Mouse (Mus musculus): ENCODE measurements around the gene Mettl21a. TPM values are rescaled to one million over a fixed set of nuclear protein-coding genes. Genes with fewer than 3 reads are reported as not detected.
"Not testable (repeated sequence)": the region's sequence is repeated elsewhere in the genome, so short reads cannot be mapped to it uniquely, and the experiment has no call there.

The Mettl21a gene
- total RNA-seq (2022): 10 to 100 TPM in 1 of 4 experiments, 1 to 10 TPM in 3; 6.5 to 10.0 (median 7.9) TPM

DNA sequence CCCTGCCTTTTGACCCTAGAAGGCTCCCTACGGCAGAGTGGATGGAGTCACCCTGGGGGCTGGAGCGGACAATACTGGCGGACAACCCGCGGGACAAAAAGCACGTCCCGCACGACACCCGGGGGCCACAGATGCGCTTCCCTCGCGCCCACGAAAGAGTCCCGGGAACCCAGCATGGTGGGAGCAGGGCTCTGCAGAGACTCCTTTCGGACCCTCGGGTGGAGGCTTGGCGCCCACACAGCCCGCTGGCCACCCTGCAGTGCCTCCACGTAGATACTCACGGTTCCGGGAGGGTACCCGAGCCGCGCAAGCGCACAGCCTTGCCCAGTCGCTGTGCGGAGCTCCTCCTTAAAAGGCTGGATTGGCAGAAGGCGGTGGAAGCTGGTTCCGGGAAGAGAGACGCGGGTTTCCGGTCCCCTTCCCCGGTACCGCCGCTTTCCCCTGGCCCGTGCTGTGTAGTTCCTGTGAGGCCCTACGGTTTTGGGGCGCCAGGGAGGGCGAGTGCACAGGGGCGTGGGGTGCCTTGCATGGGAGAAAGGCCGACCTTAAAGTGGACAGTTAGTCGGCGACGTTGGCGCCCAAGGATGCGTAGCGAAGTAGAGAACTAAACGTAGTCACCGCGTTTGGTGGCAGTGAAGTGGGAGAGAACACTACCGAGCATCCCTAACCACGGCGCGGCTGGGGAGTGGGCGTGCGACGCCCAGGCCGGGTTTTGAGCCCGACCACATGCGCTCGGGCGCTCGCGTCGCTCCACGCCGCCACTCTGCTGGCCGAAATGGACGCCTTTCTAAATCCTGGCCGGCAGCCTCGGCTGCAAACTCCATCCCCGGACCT is at the start of gene Mettl21a:
Mettl21a (minus strand) TSS at position 362 of the 834 bp plus-strand sequence.
- peak; percentile 93 for DNase-seq (ENCODE audit: low spot score)

DNA sequence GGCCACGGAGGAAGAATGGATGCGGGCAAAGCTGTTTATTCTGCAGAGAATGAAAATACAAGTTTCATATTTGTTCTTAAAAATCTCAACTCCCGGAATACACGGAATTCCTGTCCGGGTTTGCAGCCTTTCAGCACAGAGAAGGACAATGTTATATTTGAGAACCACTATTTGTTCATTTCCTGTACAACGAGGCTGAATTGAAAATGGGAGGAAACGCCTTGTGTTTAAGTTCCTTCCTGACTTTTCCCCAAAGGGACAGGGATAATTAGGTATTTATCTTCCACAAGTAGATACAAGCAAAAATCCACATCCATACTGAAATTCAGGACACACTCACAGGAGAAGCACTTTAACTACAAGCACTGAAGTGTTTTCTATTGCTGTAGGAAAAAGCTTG is 41.8 kb upstream of the Mettl21a start:
- DNase-seq (ENCODE audit: low spot score): peak; percentile 60

DNA sequence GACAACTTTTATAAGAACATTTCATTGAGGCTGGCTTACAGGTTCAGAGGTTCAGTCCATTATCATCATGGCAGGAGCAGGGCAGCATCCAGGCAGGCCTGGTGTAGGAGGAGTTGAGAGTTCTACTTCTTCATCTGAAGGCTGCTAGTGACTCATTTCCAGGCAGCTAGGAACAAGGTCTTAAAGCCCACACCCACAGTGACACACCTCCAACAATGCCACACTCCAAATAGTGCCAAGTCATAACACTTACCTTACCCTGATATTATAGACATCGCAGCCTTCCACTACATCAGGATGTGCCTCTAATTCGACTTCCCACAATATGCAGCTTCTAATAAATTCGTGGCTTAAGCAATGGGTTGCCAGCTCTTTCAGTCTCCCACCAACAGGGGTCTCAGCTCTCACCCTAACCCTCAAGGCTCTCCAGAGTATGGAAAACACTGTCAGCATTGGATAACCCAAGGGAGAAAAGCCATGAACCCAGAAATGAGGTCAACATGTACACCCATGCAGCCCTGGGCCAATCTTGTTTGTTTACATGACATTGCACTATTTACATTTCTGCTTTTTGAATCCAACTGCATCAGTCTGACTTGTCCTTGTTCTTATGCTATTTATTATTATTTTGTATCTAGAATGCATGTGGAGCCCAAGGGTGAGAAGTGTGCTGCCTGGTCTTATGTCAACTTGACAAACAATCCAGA is 39.5 kb upstream of the Mettl21a start:
- no peak for DNase-seq (ENCODE audit: low spot score)

DNA sequence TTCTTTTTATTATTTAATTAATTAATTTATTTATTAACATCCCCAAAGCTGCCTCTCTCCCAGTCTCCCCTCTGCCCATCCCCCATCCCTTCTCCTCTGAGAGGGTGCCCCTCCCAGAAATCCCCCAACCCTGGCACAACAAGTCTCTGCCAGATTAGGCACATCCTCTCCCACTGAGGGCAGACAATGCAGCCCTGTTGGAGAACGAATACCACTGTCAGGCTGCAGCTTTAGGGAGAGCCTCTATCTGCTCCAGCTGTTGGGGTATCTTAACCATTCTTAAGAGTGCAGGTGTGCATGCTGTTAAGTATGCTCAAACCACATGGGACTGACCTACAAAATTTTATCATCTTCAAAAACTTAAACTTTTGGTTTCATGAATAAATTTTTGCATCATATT is 38.4 kb upstream of the Mettl21a start:
- DNase-seq (ENCODE audit: low spot score): no peak

DNA sequence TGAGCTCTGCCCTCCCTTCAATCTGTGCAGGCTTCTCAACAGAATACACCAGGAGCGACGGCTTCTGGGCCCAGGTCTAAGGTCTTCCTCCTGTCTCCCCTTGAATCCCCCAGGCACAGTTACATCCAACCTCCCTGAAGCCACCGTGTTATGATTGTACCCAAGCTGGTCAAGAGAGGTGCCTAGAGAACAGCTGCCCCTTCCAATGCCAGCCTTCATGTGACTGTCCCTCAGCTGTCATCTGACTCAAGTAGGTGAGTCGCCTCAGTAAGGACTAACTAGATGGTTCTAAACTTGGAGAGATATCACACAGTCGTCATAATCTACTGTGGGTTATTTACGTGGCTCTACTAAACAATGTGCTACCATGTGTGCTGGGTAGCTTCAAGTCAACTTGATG is 36.7 kb upstream of the Mettl21a start:
- no peak for DNase-seq (ENCODE audit: low spot score)

DNA sequence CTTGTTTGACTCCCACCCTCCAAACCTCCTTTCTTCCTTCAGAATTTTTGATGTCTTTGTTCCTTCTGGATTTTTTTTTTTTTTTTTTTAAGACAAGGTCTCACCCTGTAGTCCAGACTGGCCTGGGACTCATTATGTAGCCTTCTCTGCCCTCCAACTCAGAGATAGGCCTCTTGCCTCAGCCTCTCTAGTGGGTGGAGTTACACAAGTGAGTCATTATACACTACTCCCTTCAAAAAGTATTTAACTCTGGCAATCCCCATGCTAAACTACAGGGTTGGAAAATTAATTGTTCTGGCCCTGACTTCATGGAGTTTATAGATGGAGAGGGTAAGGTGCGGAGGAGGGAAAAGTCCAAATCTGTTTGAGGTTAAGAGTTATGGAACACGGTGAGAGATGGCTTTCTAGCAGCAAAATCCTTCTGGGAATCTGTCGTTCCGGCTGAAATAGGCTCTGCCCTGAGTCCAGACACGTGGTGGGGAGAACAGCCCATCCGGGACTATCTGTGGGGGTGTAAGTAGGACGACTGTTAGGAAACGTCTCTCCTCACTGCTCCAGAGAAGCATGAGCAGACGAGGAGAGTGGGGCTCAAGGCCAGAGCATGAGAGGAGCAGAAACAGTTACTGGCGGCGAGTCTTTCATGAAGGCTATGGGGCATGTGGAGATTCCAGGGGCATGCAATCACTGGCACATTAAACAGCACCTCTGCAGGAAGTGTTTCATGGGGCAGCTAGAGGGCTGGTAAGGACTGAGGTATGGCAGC is 32.5 kb upstream of the Mettl21a start:
- DNase-seq (ENCODE audit: low spot score): peak; percentile 7

DNA sequence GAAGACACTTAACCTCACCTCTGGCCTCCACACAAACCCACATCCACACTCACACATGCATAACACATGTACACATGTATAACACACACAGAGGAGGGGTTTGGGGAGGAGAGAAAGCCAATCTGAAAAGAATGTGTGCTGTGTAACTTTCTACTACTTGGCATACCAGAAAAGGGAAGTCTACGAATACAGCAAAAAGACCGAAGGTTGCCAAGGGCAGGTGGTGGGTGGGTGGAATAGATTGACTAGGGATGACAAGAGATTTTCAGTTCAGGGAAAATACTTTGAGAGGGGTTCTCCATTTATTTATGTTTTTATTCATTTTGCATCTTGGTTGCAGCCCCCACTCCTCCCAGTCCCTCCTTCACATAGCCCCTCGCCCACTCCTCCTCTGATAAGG is 27.5 kb upstream of the Mettl21a start:
- no peak for DNase-seq (ENCODE audit: low spot score)

DNA sequence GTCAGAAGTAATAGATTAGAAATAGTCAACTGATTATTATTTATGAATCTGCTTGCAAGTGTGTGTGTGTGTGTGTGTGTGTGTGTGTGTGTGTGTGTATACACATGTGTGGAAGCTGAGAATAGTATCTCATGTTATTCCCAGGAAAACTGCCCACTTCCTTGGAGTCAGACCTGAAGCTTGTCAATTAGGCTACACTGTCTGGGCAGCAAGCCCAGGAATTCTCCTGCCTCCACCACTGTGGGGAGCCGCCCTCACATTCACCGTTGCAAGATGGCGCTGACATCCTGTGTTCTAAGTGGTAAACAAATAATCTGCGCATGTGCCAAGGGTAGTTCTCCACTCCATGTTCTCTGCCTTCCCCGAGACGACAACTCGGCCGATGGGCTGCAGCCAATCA is 25.5 kb upstream of the Mettl21a start:
- DNase-seq (ENCODE audit: low spot score): not testable (repeated sequence)

DNA sequence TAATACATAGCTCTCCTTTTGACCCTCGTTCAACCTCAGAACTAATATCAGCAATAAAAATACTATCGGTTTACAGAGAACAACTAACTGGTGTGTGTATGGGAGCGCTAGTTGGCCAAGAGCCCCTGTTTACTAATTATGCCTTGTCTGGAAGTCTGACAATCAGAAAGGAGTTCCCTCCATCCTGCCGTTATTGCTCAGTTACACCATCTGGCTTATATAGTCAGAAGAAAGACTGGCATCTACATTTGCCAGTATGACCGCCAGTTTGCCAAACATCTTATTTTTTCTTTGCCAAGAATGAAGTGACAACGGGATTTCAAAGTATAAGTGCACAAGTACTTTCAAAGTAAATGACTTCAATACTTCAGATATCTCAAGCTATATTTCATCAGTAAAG is 24.0 kb upstream of the Mettl21a start:
- no peak for DNase-seq (ENCODE audit: low spot score)

DNA sequence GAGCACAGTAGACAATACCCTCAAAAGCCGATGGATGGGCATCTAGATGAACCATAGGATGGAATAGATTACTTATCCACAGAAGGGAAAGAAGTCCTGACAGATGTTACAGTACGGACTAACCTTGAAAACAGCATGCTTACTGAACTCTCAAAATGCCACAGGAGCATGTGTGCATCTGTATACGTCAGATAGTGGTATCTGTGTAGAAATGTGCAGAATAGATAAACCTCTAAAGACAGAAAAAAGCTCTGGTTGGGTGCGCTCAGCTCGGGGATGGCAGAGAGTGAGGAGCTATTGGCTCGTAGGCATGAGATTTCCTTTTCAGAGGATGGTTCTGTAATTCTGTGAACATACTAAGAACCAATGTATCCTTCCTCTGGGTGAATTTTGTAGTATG is 22.2 kb upstream of the Mettl21a start:
- no peak for DNase-seq (ENCODE audit: low spot score)

DNA sequence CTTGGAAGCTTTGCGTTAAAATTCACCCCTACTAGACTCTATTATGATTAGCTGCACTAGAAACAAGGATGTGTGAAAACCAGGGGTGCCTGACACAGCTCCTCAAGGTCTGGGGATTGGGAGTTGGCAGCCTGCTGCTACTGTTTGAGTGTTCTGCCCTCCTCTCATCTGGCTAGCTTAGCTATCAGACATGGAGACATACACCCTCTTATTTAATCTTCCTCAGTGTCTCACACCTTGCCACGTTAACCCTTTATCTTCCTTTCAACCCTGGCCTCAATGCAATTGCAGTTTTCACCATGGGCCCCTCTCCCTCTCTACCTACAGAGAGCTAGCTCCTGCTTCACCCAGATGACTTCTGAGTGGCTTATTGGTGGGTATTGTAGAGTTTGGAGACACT is 18.6 kb upstream of the Mettl21a start:
- no peak for DNase-seq (ENCODE audit: low spot score)

DNA sequence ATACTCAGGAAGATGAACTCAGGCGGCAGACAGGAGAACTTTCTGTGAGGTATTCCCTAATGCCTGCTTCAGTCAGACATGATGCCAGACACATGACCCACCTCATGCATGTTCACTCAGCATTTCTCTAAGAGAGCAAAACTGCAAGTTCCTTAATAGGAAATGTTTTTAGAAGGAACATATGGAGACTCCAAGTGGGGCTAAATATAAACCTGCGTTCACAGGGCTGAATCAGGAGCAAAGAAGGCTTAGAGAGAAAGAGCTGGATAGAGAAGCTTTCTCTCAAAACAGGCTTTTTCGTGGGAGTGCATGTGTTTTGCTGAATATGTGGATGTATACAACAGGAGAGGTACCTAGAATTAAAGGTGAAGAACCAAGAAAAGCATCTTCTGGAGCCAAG is 16.2 kb upstream of the Mettl21a start:
- no peak for DNase-seq (ENCODE audit: low spot score)

DNA sequence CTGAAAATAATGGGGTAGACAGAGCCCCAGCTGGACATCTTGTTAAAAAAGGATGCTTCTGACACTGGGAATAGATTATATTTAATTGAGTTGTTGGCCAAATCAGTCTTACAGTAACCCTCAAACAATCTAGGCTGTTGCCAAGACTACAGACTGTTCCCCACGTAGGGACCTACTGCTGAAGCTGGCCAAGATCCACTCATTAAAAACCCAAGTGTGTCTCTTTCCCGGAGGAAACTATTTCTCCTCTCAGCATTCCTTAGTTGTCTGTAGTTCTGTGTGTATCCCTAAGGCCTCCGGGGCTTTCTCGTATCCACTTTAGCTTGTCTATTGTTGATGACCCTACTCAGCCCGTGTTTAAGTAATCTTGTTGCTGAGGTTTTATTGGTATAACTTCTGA is 14.5 kb upstream of the Mettl21a start:
- DNase-seq (ENCODE audit: low spot score): no peak

DNA sequence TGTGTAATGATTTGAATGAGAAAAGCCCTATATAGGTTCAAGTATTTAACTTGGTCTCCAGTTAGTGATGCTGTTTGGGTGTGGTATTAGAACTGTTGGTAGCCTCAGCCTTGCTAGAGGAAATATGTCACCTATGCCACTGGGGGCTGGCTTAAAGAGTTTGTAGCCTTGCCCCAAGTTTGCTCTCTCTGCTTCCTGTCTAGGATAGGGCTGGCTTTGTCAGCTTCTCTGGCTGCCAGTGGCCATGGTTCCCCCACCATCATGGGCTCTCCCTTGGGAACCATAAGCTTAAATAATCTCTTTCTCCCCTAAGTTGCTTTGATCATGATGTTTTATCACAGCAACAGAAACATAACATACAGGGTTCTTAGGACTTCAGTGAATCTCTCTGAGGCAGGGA is 8.2 kb upstream of the Mettl21a start:
- no peak for DNase-seq (ENCODE audit: low spot score)

DNA sequence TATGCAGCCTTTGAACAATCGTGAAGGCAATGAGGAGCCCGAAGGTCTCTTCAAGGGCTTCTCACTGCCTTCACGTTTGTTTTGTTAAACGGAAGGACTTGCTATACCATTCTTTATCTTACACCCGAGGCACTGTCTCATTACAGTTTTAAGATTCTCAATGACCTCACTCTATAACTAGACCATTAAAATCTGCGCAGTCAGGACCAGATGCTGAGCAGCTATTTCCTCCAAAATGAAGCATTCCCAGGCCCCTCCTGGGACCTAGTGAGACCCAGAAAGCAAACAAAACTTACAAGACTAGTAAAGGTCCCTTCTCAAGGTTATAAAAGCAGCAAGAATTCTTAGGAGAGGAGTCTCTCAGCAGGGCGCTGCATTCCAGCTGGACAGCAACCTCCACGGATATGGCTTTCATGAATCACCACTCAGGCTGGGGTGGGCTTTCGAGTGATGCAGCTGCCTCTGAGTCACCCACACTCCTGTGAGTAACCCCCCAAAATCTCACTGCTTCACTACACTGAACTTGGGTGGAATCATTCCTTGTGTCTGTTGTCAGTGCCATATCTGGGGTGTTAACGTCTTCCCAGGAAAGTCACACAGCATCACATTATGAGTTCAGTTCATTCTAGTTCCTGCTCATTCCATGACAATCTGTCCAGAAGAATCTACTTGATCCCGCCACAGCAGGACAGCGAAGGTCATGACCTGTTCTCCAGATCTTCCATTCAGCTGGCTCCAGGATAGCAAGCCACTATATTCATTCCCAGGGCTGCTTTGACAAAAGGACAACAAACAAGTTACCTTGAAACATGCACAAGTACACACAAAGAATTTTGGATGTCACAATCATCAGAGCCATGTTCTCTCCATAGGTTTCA is 6.8 kb upstream of the Mettl21a start:
- no peak for DNase-seq (ENCODE audit: low spot score)

DNA sequence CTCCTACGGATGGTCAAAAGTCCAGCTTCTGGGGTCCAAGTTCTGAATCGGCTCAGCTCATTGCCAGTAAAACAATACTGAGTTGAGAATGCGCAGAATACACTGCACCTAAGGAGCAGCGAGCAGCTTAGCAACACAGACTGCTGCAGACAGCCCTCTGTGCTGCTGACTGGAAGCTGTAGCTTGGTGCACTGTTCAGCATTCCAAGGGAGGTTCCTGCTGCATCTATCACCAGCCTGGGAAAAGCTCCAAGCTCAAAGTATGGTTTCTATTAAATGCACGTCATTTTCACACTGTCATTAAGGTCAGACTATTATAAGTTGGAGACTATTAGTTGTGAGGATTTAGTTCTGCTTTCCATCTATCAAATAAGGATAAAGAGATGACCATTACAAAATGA is 4.1 kb upstream of the Mettl21a start:
- DNase-seq (ENCODE audit: low spot score): no peak

DNA sequence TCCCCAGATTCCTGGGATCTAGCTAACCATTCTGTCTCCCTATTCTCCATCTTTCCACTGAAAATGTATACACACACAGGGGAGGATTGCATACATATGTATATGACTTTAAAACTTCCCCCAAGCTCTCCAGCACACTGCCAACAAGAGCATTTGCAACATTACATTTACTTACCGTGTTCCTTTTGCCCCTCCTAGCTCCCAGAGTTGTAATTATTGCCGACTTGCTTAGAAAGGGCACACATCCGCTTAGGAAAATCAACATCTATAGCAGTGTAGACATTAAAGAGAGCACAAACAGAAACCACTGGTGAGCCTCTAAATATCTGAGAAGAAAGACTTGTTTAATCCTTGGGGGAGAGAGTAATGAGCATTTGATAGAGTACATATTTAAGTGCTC is 1.2 kb upstream of the Mettl21a start:
- DNase-seq (ENCODE audit: low spot score): no peak

DNA sequence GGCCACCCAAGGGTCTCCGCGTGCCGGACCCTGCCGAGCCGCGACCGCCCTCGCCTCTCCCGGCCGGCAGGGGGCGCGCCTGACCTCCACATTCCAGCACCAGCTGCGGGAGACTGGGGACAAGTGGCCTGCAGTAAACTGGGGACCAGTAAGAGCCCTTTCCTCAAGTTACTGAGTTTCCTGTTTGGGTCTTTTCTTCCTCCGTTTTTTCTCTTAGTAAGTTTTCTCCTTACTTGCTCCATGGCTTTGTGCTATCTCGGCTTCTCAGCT is 608 bp upstream of the Mettl21a start:
- peak; percentile 81 for DNase-seq (ENCODE audit: low spot score)

DNA sequence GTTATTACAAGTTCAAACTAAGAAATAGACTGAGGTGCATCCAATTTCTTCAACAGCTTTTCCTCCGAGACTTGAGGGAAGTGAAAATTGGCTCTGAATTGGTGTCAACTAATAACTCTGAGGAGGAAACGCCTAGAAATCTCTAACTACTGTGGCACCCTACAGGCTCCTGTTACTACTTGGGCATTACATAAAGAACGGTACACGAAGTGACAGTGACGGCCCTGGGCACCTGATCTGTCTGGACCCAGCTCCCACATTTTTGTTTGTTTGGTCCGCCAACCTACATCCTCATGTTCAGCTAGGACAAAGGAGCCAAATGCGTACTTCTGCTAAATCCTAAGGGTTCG is 536 bp downstream of the Mettl21a start:
- peak; percentile 40 for DNase-seq (ENCODE audit: low spot score)

DNA sequence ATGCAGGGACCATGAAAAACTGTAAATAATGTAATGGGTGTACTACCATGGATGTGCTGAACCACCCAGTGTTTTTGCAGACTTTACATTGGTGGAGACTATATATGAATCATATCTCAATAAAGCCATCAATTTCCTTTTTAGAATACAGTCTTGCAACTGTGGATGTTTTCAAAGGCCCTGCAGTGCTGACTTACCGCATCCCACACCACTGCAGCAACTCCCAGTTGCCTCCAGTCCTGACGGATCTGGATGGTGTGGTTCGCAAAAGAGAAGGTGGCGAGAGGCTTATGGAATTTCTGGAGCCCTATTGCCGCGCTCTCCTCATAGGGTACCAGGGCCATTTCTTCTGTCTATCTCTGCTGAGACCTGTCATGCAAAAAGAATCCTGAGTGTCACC is 966 bp downstream of the Mettl21a start:
- DNase-seq (ENCODE audit: low spot score): no peak

DNA sequence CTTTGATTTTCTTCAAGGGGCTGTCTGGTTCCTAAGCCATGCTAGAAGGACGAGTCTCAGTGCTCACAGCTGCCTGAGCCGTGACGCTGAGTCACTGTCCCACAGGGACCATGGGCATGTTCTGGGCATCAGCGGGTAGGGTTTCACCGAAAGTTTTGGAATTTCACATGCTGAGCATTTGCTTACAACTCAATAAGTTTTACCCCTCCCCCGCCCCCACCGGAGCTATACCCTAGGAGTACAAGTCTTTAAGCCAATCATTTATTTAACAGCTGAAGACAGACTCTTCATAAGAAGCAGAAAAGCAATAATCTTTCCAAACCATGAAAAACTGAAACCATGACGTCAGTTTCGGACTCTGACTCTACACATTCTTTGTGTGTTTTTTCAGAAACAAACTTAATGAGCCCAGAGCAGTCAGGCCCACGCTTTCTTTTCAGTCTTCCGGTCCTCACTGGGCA is 1.5 kb downstream of the Mettl21a start:
- no peak for DNase-seq (ENCODE audit: low spot score)

All from heart, adult 8-10 months (tissue).